Mouse (Mus musculus): ENCODE measurements at regions not wholly inside any gene's neighbourhood (a gene's known extent, or its start where the extent isn't known, plus 50 kb on each side); places are given as distances from the start of the nearest gene placed in this dataset.

GRCm38 (mm10) chr2:72703238-72703637, 227.3 kb downstream of the Cdca7 start:
- TF ChIP-seq CTCF (IDR thresholded peaks at IDR 0.05; ENCODE audit: low read depth), result no peak
- no peak for TF ChIP-seq EP300 (IDR thresholded peaks at IDR 0.05; ENCODE audit: low read depth)

Data from heart, postnatal 0 days (tissue).